Mouse (Mus musculus): Measurements from ENCODE around the gene Slc7a12. TPM values are rescaled to one million over a fixed set of nuclear protein-coding genes. Genes with fewer than 3 reads are reported as not detected.

Gene Slc7a12
- not detected in 2 replicates for polyA plus RNA-seq (2016; fragmentation: Nextera tagmentation; extraction: Ambion mirVana)

DNA sequence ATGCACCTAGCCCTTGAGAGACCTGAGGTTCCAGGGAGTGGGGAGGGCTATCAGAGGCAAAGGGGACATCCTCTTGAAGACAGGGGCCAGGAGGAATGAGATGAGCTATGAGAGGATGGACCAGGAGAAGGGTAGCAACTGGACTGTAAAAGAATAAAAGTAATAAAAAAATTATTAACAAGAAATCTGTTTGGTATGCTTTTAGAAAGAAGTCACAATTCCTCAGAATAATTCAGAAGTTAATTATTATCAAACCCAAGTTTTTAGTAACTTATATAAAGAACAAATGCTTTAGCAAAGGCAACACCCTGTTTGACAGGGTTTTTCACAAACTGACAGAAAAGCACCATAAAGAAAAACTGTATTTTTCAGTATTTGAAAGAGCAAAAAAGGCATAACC, at the start of gene Slc7a12:
Gene Slc7a12 (plus strand): TSS at position 301 of the 400 bp plus-strand sequence.
- Histone ChIP-seq H3K4me1 (no peaks in the 10 kb centered on the region), H3K4me3 (no peak within 1 kb of the TSS), H3K9me3 (no peaks in the 10 kb centered on the region), H3K36me3 (no peaks in the 10 kb centered on the region), H3K27me3 (replicated peaks) (no peaks in the 10 kb centered on the region), H3K27ac (no peak within 1 kb of the TSS), H3K9ac (no peak within 1 kb of the TSS), H3K4me2 (replicated peaks) (no peak within 1 kb of the TSS)
- ATAC-seq (ENCODE audit: low FRiP score, low read depth) = no peak

DNA sequence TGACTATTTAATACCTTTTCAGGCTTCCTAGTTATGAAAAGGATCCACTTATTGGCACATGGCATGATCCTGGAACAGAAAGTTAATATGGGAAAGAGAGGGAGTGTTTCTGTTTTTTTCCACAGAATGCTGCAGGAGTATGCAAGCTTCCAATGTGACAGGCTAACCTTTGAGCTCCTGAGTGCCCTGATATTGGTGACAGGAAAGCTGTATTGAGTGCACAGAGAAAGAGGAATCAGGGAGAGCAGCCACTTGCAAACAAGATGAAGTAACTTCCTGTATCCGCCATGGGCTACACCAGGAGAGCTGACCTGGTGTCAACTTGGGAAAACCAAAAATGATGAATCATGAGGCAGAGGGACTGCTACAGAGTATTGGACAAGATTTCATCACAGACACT, 48.1 kb upstream of the Slc7a12 start:
- H3K4me1 ChIP-seq = no peaks in the 10 kb centered on the region
- H3K36me3 ChIP-seq = no peaks in the 10 kb centered on the region
- no peak for ATAC-seq (ENCODE audit: low FRiP score, low read depth)
- H3K4me2 ChIP-seq (replicated peaks) = no peak overlapping the region
- 85% methylated on average over 1 of the region's 1 CpGs for WGBS
- no peak overlapping the region for H3K9ac ChIP-seq
- no peak overlapping the region for H3K27ac ChIP-seq
- H3K9me3 ChIP-seq = no peaks in the 10 kb centered on the region; the same call in 1 of the 2 replicates
- H3K27me3 ChIP-seq (replicated peaks) = no peaks in the 10 kb centered on the region
- no peak overlapping the region for H3K4me3 ChIP-seq

DNA sequence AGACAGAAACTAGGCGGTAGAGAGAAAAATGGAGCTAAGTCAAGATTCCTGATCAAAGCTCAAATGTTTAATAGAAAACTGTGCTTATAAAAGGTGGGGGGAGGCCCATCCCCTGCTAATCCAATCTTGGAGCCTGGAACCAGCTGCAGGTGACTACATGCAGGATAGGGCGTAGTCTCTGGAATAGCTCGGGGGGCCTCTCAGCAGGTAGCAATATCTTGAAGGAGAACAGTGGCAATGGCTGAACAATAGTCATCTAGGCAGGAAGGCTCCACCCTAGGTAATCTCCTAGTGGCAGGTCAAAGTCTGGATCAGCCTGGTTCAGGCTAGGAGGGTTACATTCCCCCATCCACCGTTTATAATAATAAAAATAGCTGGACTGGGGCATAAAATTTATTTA, 34.5 kb upstream of the Slc7a12 start:
- ATAC-seq (ENCODE audit: low FRiP score, low read depth) = no peak
- Histone ChIP-seq H3K4me1 (no peaks in the 10 kb centered on the region), H3K9me3 (no peaks in the 10 kb centered on the region), H3K36me3 (no peaks in the 10 kb centered on the region), H3K27me3 (replicated peaks) (no peaks in the 10 kb centered on the region), H3K4me3 (no peak overlapping the region), H3K9ac (no peak overlapping the region), H3K27ac (no peak overlapping the region), H3K4me2 (replicated peaks) (no peak overlapping the region)
- WGBS = 90% methylated on average over 4 of the region's 4 CpGs

DNA sequence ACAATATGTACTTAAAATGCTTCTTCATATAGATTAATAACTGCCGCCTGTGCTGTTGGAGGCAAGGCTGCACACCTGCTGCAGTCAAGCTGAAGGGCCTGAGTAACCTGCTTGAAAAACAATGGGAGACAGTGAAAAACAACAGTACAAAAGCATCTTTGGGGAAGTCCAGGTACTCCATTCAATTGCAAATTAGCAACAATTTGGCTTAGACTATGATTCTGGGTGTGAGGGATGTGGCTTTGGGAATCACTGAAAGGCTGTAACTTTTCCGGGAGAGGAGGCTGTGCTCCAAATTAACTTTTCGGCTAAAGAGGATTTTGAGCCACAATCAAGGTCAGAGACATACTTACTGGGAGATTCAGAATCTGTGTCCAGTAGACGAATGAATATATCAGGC, 33.8 kb upstream of the Slc7a12 start:
- WGBS = 92% methylated on average over 4 of the region's 4 CpGs
- ATAC-seq (ENCODE audit: low FRiP score, low read depth) = no peak

More for the DNA sequence above, 33.8 kb upstream of the Slc7a12 start:
- no peak overlapping the region for H3K27ac ChIP-seq
- H3K4me3 ChIP-seq = no peak overlapping the region
- H3K27me3 ChIP-seq (replicated peaks) = no peaks in the 10 kb centered on the region
- no peaks in the 10 kb centered on the region for H3K4me1 ChIP-seq
- no peak overlapping the region for H3K4me2 ChIP-seq (replicated peaks)
- no peak overlapping the region for H3K9ac ChIP-seq
- no peaks in the 10 kb centered on the region for H3K36me3 ChIP-seq
- no peaks in the 10 kb centered on the region for H3K9me3 ChIP-seq

Other genes with a start within 250 kb of the Slc7a12 start
- gene 1810022K09Rik, start 130.6 kb downstream of the Slc7a12 start, polyA plus RNA-seq (2016; fragmentation: Nextera tagmentation; extraction: Ambion mirVana) = 443 and 504 TPM in 2 replicates
- 2.3 and 2.9 TPM in 2 replicates for gene Car13, start 161.0 kb downstream of the Slc7a12 start, polyA plus RNA-seq (2016; fragmentation: Nextera tagmentation; extraction: Ambion mirVana)